Mouse (Mus musculus) limb, embryonic 11.5 days (tissue): ENCODE data around the gene Hspb8. TPM values are rescaled to one million over a fixed set of nuclear protein-coding genes. Genes with fewer than 3 reads are reported as not detected.
"Not testable (repeated sequence)": the region's sequence is repeated elsewhere in the genome, so short reads cannot be mapped to it uniquely, and the experiment has no call there.

Experiments used
- ATAC-seq: fragments of 200-750 bp; cut with Nextera tagmentation; 2 replicates; pipeline ENCODE4 v1.8.0; 2017; ENCODE audit warnings: low read depth; ENCODE audit not compliant: insufficient number of reproducible peaks, low FRiP score, low TSS enrichment
- DNase-seq: peaks from one replicate; pipeline ENCODE4 v3.0.0-alpha.2; 2015; ENCODE audit warnings: low spot score
- H3K27ac ChIP-seq: fragments of 300-500 bp; sonication (generic); replicated peaks from 2 replicates; pipeline ENCODE4 v1.5.1; 2014; ENCODE audit warnings: low read depth, mild to moderate bottlenecking, low read length
- H3K27me3 ChIP-seq: fragments of 300-500 bp; sonication (generic); 2 replicates; pipeline ENCODE4 v1.6.1; 2014; ENCODE audit warnings: mild to moderate bottlenecking, low read length, mixed read lengths; ENCODE audit not compliant: control insufficient read depth, insufficient read depth
- H3K36me3 ChIP-seq: fragments of 300-500 bp; sonication (generic); 2 replicates; pipeline ENCODE4 v1.6.1; 2014; ENCODE audit warnings: mild to moderate bottlenecking, low read length, moderate library complexity, mixed read lengths; ENCODE audit not compliant: control insufficient read depth, insufficient read depth
- H3K4me1 ChIP-seq: fragments of 300-500 bp; sonication (generic); 2 replicates; pipeline ENCODE4 v1.6.1; 2014; ENCODE audit warnings: low read length, mixed read lengths; ENCODE audit not compliant: control insufficient read depth, insufficient read depth
- H3K4me2 ChIP-seq: fragments of 300-500 bp; sonication (generic); 2 replicates; pipeline ENCODE4 v1.6.1; 2014; ENCODE audit warnings: low read depth, mild to moderate bottlenecking, moderate library complexity; ENCODE audit not compliant: severe bottlenecking
- H3K4me3 ChIP-seq: fragments of 300-500 bp; sonication (generic); 2 replicates; pipeline ENCODE4 v1.5.1; 2014; ENCODE audit warnings: low read depth, low read length
- H3K9ac ChIP-seq: fragments of 300-500 bp; sonication (generic); 2 replicates; pipeline ENCODE4 v1.6.1; 2014; ENCODE audit warnings: mild to moderate bottlenecking, low read length
- H3K9me3 ChIP-seq: fragments of 300-500 bp; sonication (generic); 2 replicates; pipeline ENCODE4 v1.6.1; 2016; ENCODE audit warnings: low read length; ENCODE audit not compliant: control insufficient read depth
- WGBS: fragments of 180-500 bp; shearing (Covaris S2); extraction: QIAGEN DNeasy Blood & Tissue Kit; methylation state at CpG from one replicate; pipeline ENCODE4 v1.1.7; 2014; 5-methylcytosine and 5-hydroxymethylcytosine counted together
- polyA plus RNA-seq: library from polyadenylated mRNA; unstranded; fragments of >200 nt; fragmentation: Nextera tagmentation; extraction: Ambion mirVana; gene quantifications from 2 replicates; pipeline ENCODE4 v1.2.1, GENCODE M21; 2014

The Hspb8 gene
- polyA plus RNA-seq, 1 experiment from 2014 or later = 10.4 TPM

DNA sequence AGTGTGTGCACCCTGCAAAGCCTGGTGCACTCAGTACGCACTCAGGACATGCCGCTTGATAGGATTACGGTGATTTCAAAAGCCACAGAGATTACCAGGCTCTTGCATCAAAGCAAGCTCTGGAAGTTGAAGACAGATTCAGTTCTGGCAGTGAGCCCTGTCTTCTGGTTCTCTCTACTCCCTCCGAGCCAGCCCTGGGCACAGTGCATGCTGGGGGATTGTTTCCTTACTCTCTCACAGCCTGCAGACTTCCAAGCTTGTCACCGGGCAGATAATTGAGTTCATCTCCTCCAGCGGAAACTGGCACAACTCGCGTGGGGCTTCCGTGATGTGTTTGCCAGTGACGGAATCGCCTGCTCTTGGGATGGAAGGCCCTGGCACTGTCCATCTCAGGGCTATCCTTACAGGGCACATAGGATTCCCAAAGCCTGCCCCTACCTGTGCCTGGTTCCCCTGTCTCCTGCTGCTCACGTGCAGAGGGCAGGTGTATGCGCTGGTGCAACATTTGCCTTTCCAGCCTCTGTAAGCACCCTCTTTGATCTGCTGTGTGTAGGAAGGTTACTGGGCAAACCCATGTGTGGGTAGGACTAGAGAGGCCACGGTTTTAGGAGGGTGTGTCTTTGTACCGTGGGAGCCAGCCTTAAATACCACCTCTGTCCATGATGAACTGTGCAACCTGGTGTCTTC, 32.7 kb downstream of the Hspb8 start:
- WGBS = 78% methylated on average over 15 of the region's 15 CpGs
- no peaks in the 10 kb centered on the region for H3K9me3 ChIP-seq
- no peaks in the 10 kb centered on the region for H3K27me3 ChIP-seq
- DNase-seq (no peak), ATAC-seq (no peak)
- H3K36me3 ChIP-seq = no peaks in the 10 kb centered on the region
- H3K27ac ChIP-seq = no peak overlapping the region
- no peak overlapping the region for H3K4me2 ChIP-seq
- H3K4me1 ChIP-seq = no peaks in the 10 kb centered on the region
- H3K9ac ChIP-seq = no peak overlapping the region
- no peak overlapping the region for H3K4me3 ChIP-seq

DNA sequence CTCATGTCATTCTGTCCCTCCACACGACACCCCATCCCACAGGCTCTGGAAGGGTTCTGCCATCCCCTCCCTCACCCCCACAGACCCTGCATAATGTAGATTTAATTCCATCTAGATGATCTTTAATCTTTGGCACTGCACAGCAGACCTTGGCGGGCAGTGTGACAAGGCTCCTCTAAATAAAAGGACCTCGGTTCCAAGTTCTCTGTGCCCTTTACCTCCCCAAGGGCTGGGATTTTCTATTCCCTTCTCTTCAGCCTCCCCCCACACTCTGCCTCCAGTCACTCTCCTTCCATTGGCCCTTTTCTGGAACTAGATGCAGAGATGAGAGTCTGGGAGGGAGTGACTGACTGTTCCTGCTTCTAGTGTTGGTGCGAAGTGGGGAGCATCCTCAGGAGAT, 33.3 kb downstream of the Hspb8 start:
- Histone ChIP-seq H3K4me1 (no peaks in the 10 kb centered on the region), H3K9me3 (no peaks in the 10 kb centered on the region), H3K4me3 (no peak overlapping the region), H3K36me3 (no peaks in the 10 kb centered on the region), H3K27me3 (no peaks in the 10 kb centered on the region), H3K27ac (no peak overlapping the region), H3K4me2 (no peak overlapping the region), H3K9ac (no peak overlapping the region)
- ATAC-seq (no peak), DNase-seq (no peak)
- 87% methylated on average over 4 of the region's 4 CpGs for WGBS

DNA sequence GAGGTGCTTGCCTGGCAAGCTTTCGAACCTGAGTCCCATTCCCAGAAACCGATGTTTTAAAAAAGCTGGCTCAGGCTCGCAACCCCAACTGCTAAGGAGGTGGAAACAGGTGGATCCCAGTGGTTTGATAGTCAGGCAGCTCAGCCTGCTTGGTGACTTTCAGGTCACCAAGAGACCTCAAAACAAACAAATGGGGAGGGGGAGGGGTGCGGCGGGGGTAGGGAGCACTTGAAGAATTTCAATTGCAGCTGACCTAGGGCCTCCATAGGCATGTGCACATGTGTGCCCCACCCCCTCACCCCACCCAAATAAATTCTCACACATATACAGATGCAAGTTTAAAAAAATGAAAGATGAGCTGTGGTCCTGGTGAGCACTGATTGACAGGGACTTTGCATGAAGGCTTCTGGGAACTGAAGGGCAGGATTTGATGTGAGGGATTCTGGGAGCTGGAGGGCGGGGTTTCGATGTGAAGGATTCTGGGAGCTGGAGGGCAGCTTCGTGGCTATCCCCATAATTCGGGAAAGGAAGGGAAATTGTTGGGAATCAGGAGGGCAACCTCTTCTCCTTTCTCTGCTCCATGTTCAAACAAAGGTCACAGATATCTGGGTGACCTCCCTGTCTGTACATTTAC, 35.2 kb downstream of the Hspb8 start:
- no peak for ATAC-seq
- H3K27me3 ChIP-seq = no peaks in the 10 kb centered on the region
- no peak overlapping the region for H3K4me3 ChIP-seq
- no peak overlapping the region for H3K4me2 ChIP-seq
- no peak overlapping the region for H3K9ac ChIP-seq
- no peaks in the 10 kb centered on the region for H3K36me3 ChIP-seq
- H3K27ac ChIP-seq = no peak overlapping the region
- no peaks in the 10 kb centered on the region for H3K9me3 ChIP-seq
- 72% methylated on average over 9 of the region's 9 CpGs for WGBS
- H3K4me1 ChIP-seq = no peaks in the 10 kb centered on the region
- DNase-seq = no peak

DNA sequence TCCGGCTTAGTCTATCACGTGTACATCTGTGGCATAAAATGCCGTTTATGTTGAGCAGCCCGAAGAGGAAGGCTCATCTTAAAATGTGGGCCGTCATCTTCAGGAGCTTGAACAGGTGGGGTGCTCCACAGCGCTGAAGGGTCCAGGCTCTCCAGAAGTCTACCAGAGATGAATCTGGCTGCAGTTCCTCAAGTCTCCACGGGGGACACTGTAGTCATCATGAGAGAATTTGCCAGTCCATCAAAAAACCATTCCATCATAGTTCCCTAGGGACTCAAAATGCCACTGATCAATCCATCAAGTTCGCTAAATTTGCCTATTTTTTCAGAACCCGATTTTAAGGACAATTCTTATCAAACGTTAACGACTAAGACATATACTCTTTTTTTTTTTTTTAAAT, 36.6 kb downstream of the Hspb8 start:
- ATAC-seq (no peak), DNase-seq (peak; percentile 70)
- no peaks in the 10 kb centered on the region for H3K9me3 ChIP-seq
- no peak overlapping the region for H3K4me3 ChIP-seq
- WGBS = 38% methylated on average over 11 of the region's 11 CpGs
- H3K27me3 ChIP-seq = no peaks in the 10 kb centered on the region
- H3K27ac ChIP-seq = no peak overlapping the region
- H3K4me2 ChIP-seq = no peak overlapping the region
- no peaks in the 10 kb centered on the region for H3K36me3 ChIP-seq
- no peak overlapping the region for H3K9ac ChIP-seq
- no peaks in the 10 kb centered on the region for H3K4me1 ChIP-seq

DNA sequence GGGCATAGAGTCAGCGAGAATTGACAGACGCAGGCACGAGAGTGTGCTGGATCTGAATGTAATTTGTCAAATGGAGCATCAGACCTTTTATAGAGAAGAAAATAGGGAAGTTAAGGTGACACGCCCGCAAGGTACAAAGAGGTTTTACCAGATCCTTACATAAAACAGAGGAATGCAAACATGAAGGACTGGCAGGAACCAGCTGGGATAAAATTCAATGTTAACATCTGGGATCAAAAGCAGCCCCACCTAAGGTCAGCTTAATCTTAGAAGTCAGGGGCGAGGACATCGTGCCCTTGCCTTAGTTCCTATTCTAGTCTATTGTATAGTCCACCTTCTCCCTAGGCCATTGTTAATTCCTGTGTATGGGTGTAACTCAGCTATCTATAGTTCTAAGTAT, 40.0 kb downstream of the Hspb8 start:
- H3K9me3 ChIP-seq, H3K27me3 ChIP-seq, H3K27ac ChIP-seq, H3K36me3 ChIP-seq, ATAC-seq, H3K4me1 ChIP-seq, DNase-seq, H3K9ac ChIP-seq, H3K4me2 ChIP-seq, H3K4me3 ChIP-seq: not testable (repeated sequence)
- WGBS = 92% methylated on average over 7 of the region's 7 CpGs

DNA sequence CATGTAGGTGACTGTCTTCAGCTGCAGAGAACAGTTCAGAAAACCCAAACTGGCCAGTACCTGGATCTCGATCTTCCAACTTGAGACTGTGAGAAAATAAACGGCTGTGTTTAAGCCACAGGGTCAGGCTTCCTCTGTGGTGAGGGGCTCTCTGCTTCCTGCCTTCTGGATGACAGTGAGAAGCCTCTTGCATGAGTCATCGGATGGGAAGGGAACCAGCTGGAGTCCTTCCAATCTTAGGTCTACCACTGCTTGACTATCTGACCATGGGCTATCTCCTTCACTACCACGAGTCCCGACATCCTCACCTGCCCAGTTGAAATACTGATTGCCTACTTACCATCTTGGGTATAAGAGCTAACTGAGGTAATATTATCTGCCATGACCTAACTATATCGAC, 40.9 kb downstream of the Hspb8 start:
- WGBS = 94% methylated on average over 6 of the region's 6 CpGs
- Histone ChIP-seq H3K4me1 (no peaks in the 10 kb centered on the region), H3K4me3 (no peak overlapping the region), H3K9me3 (no peaks in the 10 kb centered on the region), H3K27me3 (no peaks in the 10 kb centered on the region), H3K9ac (no peak overlapping the region), H3K27ac (no peak overlapping the region), H3K4me2 (no peak overlapping the region), H3K36me3 (no peaks in the 10 kb centered on the region)
- DNase-seq (no peak), ATAC-seq (no peak)

DNA sequence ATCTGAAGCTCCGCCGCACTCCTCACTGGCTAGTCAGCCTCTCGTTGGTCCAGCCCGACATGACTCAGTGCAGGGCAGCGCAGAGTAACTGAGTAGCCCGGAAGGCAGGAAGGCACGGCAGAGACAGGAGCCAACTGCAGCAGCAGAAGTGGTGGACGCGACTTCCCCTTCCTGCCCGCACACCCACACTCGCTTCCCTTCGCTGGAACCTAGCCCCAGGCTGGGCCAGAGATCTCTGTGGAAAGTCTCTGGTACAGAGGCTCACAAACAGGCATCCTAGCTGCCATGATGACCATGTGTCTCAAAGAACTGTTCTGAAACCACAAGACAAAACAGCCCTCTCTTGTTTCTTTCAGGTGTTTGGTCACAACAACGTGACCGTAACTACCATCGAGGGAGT, 41.4 kb downstream of the Hspb8 start:
- H3K9me3 ChIP-seq = no peaks in the 10 kb centered on the region
- 84% methylated on average over 15 of the region's 15 CpGs for WGBS
- no peak overlapping the region for H3K27ac ChIP-seq
- no peak overlapping the region for H3K4me3 ChIP-seq
- H3K27me3 ChIP-seq = no peaks in the 10 kb centered on the region
- no peak overlapping the region for H3K9ac ChIP-seq
- H3K36me3 ChIP-seq = no peaks in the 10 kb centered on the region
- no peak for DNase-seq
- H3K4me2 ChIP-seq = no peak overlapping the region
- H3K4me1 ChIP-seq = no peaks in the 10 kb centered on the region
- ATAC-seq = no peak

DNA sequence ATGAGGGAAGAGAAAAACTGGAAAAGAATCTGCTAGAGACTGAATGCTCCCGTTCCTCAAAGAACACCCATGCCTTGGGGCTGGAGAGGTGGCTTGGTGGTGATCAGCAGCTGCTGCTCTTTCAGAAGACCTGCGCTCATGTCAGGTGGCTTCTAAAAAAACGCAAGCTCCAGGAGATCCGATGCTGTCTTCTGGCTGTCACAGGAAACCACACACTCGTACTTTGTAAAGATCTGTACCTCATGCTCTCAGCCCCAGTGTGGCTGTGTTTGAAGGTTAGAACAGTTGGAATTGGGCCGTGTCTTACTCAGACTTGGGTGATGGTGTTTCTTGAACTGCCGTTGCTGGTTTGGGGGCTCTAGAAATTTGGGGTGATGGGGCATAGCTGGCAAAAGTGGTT, 42.3 kb downstream of the Hspb8 start:
- Histone ChIP-seq H3K36me3 (no peaks in the 10 kb centered on the region), H3K27me3 (no peaks in the 10 kb centered on the region), H3K4me3 (no peak overlapping the region), H3K9ac (no peak overlapping the region), H3K9me3 (no peaks in the 10 kb centered on the region), H3K27ac (no peak overlapping the region), H3K4me2 (no peak overlapping the region), H3K4me1 (no peaks in the 10 kb centered on the region)
- WGBS = 91% methylated on average over 7 of the region's 7 CpGs
- ATAC-seq (no peak), DNase-seq (no peak)

DNA sequence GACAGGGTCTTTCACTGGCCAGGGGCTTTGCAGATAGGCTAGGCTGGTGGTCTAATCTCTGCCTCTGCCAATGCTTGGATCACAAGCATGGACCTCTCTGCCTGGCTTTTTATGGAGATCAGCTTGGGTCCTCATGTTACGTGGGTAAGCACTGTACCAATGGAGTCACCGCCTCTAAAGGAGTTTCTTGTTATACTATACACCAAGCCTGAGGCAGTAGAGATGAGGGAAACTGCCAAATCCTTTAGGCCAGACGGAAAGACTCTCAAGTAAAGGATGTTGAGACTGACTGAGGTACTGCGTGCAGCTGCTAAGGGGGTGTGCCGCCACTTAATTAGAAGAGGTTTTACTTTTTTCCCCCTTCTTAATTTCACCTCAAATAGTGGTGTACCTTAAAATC, 43.8 kb downstream of the Hspb8 start:
- no peaks in the 10 kb centered on the region for H3K4me1 ChIP-seq
- no peaks in the 10 kb centered on the region for H3K9me3 ChIP-seq
- H3K9ac ChIP-seq = no peak overlapping the region
- no peak overlapping the region for H3K4me3 ChIP-seq
- 58% methylated on average over 5 of the region's 5 CpGs for WGBS
- H3K27me3 ChIP-seq = no peaks in the 10 kb centered on the region
- no peaks in the 10 kb centered on the region for H3K36me3 ChIP-seq
- DNase-seq = no peak
- no peak for ATAC-seq
- H3K4me2 ChIP-seq = no peak overlapping the region
- H3K27ac ChIP-seq = no peak overlapping the region
